Mouse (Mus musculus): ENCODE measurements at regions not wholly inside any gene's neighbourhood (a gene's known extent, or its start where the extent isn't known, plus 50 kb on each side); places are given as distances from the start of the nearest gene placed in this dataset.

GRCm38 (mm10) chr8:112482041-112482440 is 87.8 kb upstream of the Cntnap4 start:
- no peak for DNase-seq

GRCm38 (mm10) chr8:112492286-112492685 is 77.6 kb upstream of the Cntnap4 start:
- DNase-seq: peak; percentile 52

GRCm38 (mm10) chr8:112498881-112499399 is 70.9 kb upstream of the Cntnap4 start:
- DNase-seq: no peak

GRCm38 (mm10) chr8:112504034-112504433 is 65.8 kb upstream of the Cntnap4 start:
- no peak for DNase-seq

Measured in cerebellum, adult 11-12 months (tissue).